Mouse (Mus musculus): ENCODE data around the gene Itprid1. TPM values are rescaled to one million over a fixed set of nuclear protein-coding genes. Genes with fewer than 3 reads are reported as not detected.

Gene Itprid1
- polyA plus RNA-seq (2016; fragmentation: Nextera tagmentation; extraction: Ambion mirVana), result not detected in 2 replicates

DNA sequence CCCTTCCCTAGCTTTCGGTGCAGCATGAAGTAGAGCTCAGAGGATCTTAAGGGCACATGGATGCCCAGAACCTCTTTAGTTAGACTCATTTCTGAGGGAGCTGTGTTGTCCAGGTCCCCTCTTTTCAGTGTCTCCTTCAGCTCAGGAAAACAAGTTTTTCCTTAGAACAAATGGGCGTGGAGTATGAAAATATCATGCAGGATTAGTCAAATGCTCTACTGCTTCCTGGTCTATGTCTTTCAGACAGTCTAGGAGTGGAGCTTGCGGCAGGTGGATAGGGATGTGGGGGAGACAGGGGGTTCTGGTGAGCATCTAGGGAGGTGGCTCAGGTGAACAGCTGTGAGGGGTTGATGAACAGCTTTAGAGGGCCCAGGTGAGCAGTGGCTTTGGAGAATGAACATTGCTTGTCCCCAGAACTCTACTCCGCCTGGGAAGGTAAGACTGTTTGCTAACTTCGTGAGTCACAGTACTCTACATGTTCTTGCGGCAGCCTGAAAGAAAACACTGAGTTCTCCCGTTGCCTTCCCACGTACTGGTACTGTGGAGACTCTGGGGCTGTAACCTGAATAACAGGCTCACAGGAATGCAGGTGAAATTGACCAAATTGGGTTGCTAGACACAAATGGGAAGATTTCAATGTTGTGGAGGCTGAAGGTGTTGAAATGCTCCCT lies at the start of gene Itprid1:
Itprid1 (plus strand) TSS at position 246 of the 671 bp plus-strand sequence.
- Histone ChIP-seq H3K4me2 (no peak within 1 kb of the TSS), H3K27me3 (replicated peaks) (no peaks in the 10 kb centered on the region), H3K36me3 (no peaks in the 10 kb centered on the region), H3K9me3 (replicated peaks) (no peaks in the 10 kb centered on the region), H3K9ac (no peak within 1 kb of the TSS), H3K27ac (no peak within 1 kb of the TSS), H3K4me1 (no peaks in the 10 kb centered on the region), H3K4me3 (no peak within 1 kb of the TSS)
- ATAC-seq, result no peak
- 62% methylated on average over 8 of the region's 8 CpGs for WGBS (ENCODE audit: insufficient replicate concordance)

DNA sequence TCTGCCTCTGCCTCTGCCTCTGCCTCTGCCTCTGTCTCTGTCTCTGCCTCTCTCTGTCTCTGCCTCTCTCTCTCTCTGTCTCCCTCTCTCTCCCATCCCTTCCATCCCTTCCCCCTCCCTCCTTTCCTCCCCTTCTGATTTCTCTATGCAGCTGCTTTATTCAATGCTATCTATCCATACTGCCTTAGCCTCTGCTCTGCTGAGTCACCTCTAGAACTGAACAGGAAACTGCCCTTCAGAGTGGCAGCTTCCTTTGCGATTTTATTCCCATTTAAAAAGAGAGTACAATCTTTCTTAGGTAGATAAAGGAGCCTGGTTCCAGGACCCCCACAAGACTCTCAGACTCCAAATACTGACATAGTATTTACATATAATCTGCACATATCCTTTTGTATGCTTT lies 47.1 kb upstream of the Itprid1 start:
- no peaks in the 10 kb centered on the region for H3K36me3 ChIP-seq
- H3K4me1 ChIP-seq, result no peaks in the 10 kb centered on the region
- no peak overlapping the region for H3K4me2 ChIP-seq
- H3K9ac ChIP-seq, result no peak overlapping the region
- H3K4me3 ChIP-seq, result no peak overlapping the region
- no peaks in the 10 kb centered on the region for H3K9me3 ChIP-seq (replicated peaks)
- no peaks in the 10 kb centered on the region for H3K27me3 ChIP-seq (replicated peaks)
- H3K27ac ChIP-seq, result no peak overlapping the region
- 11% methylated on average over 1 of the region's 1 CpGs for WGBS (ENCODE audit: insufficient replicate concordance)
- no peak for ATAC-seq

DNA sequence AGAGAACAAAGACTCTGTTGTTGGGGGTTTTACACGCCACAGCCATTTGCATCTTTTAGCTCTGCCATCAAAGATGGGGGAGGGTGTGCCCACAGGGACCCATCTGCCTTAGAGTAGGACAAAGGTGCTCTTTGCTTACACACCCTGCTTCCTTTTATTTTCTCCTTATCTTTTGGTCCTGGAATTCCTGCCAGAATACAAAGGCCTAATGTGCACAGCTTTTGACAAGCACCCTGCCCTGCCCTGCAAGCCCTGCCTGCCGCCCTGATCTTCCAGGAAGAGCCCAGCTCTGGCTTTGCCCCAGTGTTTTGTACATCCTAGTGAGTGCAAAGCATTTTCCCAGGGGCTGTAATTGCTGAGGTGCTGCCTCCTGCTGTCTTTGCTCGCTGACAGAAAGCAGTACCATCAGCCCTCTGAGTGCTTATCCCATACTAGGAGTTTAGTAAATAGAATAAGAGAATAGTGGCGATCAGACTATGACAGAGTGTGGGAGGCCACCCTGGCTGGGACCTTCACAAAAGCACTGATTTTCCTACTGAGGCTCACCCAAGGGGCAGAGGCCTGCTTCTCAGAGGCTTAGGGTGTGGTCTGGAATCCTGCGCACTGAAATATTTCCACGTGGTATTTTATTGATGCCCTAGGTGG lies 44.7 kb upstream of the Itprid1 start:
- no peak overlapping the region for H3K9ac ChIP-seq
- H3K4me1 ChIP-seq, result no peaks in the 10 kb centered on the region
- H3K4me2 ChIP-seq, result no peak overlapping the region
- H3K27ac ChIP-seq, result no peak overlapping the region
- 36% methylated on average over 6 of the region's 6 CpGs for WGBS (ENCODE audit: insufficient replicate concordance)
- no peaks in the 10 kb centered on the region for H3K27me3 ChIP-seq (replicated peaks)
- no peak overlapping the region for H3K4me3 ChIP-seq
- no peak for ATAC-seq
- no peaks in the 10 kb centered on the region for H3K36me3 ChIP-seq
- no peaks in the 10 kb centered on the region for H3K9me3 ChIP-seq (replicated peaks)

DNA sequence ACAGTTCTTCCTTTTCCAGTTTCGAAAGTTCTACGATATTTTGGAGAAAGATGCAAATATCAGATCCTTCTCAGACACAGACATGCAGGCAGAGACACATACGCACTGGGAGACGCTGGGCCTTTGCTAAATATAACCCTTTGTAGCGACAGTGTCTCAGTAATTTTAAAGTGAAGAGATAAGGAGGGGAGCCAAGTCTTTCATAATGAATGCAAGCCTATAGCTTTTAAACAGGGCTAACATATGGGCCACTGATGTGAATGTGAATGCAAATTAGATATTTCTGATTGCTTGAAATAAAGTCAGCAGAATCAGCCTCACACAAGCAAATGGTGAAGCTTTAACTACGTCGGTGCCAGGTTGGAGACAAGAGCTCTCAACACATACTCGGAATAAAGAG lies 44.2 kb upstream of the Itprid1 start:
- Histone ChIP-seq H3K27ac (no peak overlapping the region), H3K36me3 (no peaks in the 10 kb centered on the region), H3K9ac (no peak overlapping the region), H3K4me1 (no peaks in the 10 kb centered on the region), H3K27me3 (replicated peaks) (no peaks in the 10 kb centered on the region), H3K4me2 (no peak overlapping the region), H3K9me3 (replicated peaks) (no peaks in the 10 kb centered on the region), H3K4me3 (no peak overlapping the region)
- 54% methylated on average over 8 of the region's 8 CpGs for WGBS (ENCODE audit: insufficient replicate concordance)
- ATAC-seq, result no peak

DNA sequence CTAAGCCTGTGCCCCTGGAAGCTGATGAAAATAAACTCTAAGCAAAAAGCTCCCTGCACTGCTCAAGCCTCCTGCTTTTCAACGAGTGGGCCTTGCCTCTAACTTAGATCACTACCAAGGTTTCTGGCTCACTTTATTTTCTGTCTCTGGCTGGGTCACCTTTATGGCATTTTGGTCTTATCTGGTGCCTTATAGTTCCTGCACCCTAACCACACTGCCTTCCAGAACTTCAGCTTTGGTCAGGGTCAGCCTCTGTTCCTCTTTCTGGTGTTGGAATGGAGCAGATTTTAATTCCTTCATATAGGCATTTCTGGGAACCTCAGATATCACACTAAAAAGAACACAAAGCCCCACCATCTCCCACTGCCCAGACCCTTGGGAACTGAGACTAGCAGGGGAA lies 34.0 kb upstream of the Itprid1 start:
- 26% methylated on average over 1 of the region's 1 CpGs for WGBS (ENCODE audit: insufficient replicate concordance)
- no peak overlapping the region for H3K4me2 ChIP-seq
- H3K27ac ChIP-seq, result no peak overlapping the region
- ATAC-seq, result no peak
- no peaks in the 10 kb centered on the region for H3K9me3 ChIP-seq (replicated peaks)
- H3K4me3 ChIP-seq, result no peak overlapping the region
- H3K27me3 ChIP-seq (replicated peaks), result no peaks in the 10 kb centered on the region
- no peaks in the 10 kb centered on the region for H3K36me3 ChIP-seq
- H3K4me1 ChIP-seq, result no peaks in the 10 kb centered on the region
- H3K9ac ChIP-seq, result no peak overlapping the region

DNA sequence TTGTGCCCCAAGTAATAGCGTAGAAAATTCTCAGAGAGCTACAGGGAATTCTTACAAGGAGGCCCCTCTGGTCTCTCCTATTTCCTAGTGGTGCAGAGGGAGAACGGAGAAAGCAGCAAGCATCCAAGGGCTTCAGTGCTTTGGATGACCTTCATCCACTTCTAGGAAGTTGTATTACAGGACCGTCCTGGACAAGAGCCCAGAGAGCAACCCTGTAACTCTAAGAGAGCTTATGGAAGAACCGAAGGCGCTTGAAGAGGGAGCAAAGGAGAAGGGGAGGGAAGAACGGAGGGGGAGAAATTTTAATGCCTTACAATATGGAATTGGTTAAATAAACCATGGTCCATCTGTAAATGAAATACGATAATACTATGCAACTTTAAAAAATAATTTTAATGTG lies 33.3 kb upstream of the Itprid1 start:
- no peak overlapping the region for H3K27ac ChIP-seq
- H3K9me3 ChIP-seq (replicated peaks), result no peaks in the 10 kb centered on the region
- H3K4me1 ChIP-seq, result no peaks in the 10 kb centered on the region
- H3K9ac ChIP-seq, result no peak overlapping the region
- 63% methylated on average over 7 of the region's 7 CpGs for WGBS (ENCODE audit: insufficient replicate concordance)
- H3K4me3 ChIP-seq, result no peak overlapping the region
- no peaks in the 10 kb centered on the region for H3K36me3 ChIP-seq
- no peaks in the 10 kb centered on the region for H3K27me3 ChIP-seq (replicated peaks)
- H3K4me2 ChIP-seq, result no peak overlapping the region
- no peak for ATAC-seq

DNA sequence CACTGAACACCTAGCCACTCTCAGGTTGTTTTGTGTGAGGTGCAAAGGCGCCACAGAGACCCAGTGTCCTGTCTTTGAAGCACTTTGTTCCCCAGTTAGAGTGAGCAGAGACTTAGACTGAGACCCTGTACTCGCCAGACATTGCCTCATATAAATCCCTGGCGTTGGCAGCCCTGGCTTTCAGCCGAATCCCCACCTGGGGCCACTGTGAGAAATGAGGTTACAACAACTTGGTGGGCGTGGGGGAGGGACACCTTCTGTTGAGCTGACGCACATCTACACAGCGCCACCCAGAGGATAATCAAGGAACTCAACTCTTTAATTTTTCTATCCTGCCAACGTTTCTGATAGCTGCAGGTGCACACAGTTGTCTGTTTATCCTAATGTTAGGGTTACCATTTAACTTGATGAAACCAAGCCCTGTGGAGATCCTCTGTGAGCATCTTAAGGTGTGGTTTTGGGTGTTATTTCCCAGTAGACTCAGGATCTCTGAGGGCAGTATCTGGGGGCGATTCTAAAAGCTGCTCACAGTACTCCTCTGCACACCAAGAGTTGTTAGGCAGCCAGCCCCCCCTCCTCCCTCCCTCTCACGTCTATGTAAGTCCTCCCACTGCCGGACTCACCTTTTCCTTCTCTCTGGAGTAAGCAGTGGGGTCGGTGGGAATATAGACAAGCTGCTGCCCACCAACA lies 32.6 kb upstream of the Itprid1 start:
- Histone ChIP-seq H3K27me3 (replicated peaks) (no peaks in the 10 kb centered on the region), H3K9ac (no peak overlapping the region), H3K27ac (no peak overlapping the region), H3K4me1 (no peaks in the 10 kb centered on the region), H3K36me3 (no peaks in the 10 kb centered on the region), H3K4me2 (no peak overlapping the region), H3K4me3 (no peak overlapping the region), H3K9me3 (replicated peaks) (no peaks in the 10 kb centered on the region)
- no peak for ATAC-seq
- WGBS (ENCODE audit: insufficient replicate concordance), result 19% methylated on average over 12 of the region's 12 CpGs

DNA sequence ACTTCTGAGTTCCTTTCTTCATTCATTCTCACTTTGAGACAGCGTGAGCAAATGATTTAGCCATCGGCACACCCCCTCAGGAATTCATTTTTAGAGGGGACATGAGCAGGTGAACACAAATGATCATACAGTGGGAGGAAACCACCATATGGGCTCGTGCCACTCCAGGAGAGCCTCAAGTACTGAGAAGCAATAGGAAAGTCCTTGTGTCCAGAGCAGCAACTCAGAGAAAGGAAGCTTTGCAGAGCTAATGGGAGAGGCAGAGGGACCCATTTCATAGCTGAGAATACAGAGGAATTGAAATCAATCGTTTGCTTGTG lies 32.1 kb upstream of the Itprid1 start:
- no peaks in the 10 kb centered on the region for H3K4me1 ChIP-seq
- ATAC-seq, result no peak
- H3K9me3 ChIP-seq (replicated peaks), result no peaks in the 10 kb centered on the region
- 66% methylated on average over 4 of the region's 4 CpGs for WGBS (ENCODE audit: insufficient replicate concordance)
- no peaks in the 10 kb centered on the region for H3K27me3 ChIP-seq (replicated peaks)
- H3K9ac ChIP-seq, result no peak overlapping the region
- H3K27ac ChIP-seq, result no peak overlapping the region
- no peak overlapping the region for H3K4me3 ChIP-seq
- no peaks in the 10 kb centered on the region for H3K36me3 ChIP-seq
- no peak overlapping the region for H3K4me2 ChIP-seq

DNA sequence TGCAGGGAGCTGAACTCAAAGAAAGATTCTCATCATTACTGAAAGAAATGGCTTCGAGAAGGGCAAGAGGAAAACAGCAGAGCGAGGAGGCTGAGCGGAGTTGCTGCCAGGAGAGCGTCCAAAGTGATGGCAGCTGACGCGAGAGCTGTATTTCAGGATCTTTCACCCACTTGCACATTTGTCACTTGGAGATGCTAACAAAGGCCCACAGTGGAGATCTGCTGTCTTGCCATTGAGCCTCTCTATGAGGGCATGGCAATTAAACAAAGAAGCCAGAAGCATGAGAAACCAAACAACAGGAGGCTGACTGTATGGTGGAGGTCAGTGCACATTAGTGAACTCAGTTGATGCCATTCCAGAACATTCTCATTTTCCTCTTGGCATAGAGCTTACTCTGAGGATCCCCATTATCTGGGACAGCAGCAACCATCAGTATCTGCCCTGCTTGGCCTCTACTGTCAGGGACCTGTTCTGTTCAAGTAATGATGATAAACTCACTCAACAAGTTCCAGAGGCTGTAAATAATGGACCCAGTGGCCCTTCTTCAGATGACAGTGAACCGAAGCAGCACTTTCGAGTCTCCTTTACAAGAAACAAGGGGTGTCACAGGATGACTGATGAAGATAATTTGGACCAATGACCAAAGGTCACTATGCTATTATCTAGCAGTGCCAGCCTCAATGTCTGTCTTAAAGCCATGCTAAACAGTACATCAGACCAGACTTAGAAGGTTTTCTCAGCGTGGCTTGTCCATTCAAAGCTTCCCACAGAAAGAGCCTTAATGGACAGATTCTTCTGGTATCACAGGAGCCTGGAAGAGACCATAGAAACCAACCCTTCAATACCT lies 31.2 kb upstream of the Itprid1 start:
- 72% methylated on average over 9 of the region's 9 CpGs for WGBS (ENCODE audit: insufficient replicate concordance)
- Histone ChIP-seq H3K4me2 (no peak overlapping the region), H3K4me1 (no peaks in the 10 kb centered on the region), H3K4me3 (no peak overlapping the region), H3K36me3 (no peaks in the 10 kb centered on the region), H3K9ac (no peak overlapping the region), H3K27me3 (replicated peaks) (no peaks in the 10 kb centered on the region), H3K27ac (no peak overlapping the region), H3K9me3 (replicated peaks) (no peaks in the 10 kb centered on the region)
- ATAC-seq, result no peak

DNA sequence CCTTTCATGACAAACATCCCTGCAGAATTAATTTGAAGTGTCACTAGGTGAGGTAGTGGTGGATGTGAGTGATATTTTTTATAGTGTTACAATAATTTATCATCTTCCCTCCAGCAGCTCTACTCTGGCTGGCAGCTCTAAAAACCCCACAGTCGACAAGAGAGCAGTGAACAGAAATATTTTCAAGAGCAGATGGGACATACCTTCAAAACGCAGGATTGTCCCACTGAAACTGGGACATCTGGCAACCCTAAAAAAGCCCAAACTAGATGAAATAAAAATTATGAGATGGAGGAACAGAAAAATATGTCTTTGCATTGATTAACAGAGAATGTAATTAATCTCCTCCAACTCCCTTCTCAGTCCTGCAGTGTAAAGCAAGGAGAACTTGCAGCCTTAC lies 30.2 kb upstream of the Itprid1 start:
- Histone ChIP-seq H3K9me3 (replicated peaks) (no peaks in the 10 kb centered on the region), H3K27me3 (replicated peaks) (no peaks in the 10 kb centered on the region), H3K27ac (no peak overlapping the region), H3K4me2 (no peak overlapping the region), H3K4me3 (no peak overlapping the region), H3K4me1 (no peaks in the 10 kb centered on the region), H3K9ac (no peak overlapping the region), H3K36me3 (no peaks in the 10 kb centered on the region)
- no peak for ATAC-seq
- 55% methylated on average over 2 of the region's 2 CpGs for WGBS (ENCODE audit: insufficient replicate concordance)

DNA sequence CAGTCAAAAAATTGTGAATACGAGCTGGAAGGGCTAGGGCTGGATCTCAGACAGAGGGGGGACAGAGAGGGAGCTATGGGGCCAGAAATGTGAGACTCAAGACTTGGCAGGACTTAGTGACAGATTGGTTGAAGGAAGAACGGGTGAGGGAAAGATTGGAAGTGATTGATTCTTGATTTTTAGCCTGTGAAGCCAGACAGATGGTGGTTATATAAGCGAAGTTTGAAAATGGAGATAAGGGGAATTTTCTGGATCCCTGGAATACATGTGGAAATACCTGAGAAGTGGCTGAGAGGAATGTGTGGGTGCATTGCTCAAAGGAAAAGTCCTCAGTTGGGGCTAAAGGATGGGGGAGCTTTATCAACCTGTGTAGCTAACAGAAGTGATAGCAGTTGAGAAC lies 28.0 kb upstream of the Itprid1 start:
- Histone ChIP-seq H3K4me3 (no peak overlapping the region), H3K27me3 (replicated peaks) (no peaks in the 10 kb centered on the region), H3K27ac (no peak overlapping the region), H3K4me1 (no peaks in the 10 kb centered on the region), H3K4me2 (no peak overlapping the region), H3K9me3 (replicated peaks) (no peaks in the 10 kb centered on the region), H3K9ac (no peak overlapping the region), H3K36me3 (no peaks in the 10 kb centered on the region)
- ATAC-seq, result no peak
- 48% methylated on average over 3 of the region's 3 CpGs for WGBS (ENCODE audit: insufficient replicate concordance)

DNA sequence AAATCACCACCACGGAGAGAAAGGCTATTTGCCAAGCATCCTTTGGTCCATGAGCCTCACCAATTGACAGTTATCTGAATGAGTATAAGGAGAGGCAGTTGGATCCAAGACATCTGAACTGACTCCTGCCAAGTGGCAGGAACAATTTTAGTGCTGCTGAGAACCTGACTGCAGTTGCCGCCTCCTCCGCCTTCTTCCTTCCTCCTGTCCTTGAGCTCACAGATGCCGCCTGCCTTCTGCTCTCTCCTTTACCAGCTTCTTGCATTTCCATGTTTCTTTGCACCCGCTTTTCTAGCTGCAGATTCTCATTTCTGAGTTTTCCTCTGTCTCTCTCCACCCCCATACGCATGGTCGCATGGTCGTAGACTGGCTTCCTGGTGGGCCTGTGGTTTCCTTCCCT lies 25.5 kb upstream of the Itprid1 start:
- WGBS (ENCODE audit: insufficient replicate concordance), result 44% methylated on average over 8 of the region's 8 CpGs

More for the DNA sequence above, 25.5 kb upstream of the Itprid1 start:
- Histone ChIP-seq H3K9me3 (replicated peaks) (no peaks in the 10 kb centered on the region), H3K4me3 (no peak overlapping the region), H3K4me2 (no peak overlapping the region), H3K9ac (no peak overlapping the region), H3K27me3 (replicated peaks) (no peaks in the 10 kb centered on the region), H3K4me1 (no peaks in the 10 kb centered on the region), H3K27ac (no peak overlapping the region), H3K36me3 (no peaks in the 10 kb centered on the region)
- ATAC-seq, result no peak

Data from liver, embryonic 12.5 days (tissue).